Mouse (Mus musculus): ENCODE data around the gene Efl1.

Efl1 gene

DNA sequence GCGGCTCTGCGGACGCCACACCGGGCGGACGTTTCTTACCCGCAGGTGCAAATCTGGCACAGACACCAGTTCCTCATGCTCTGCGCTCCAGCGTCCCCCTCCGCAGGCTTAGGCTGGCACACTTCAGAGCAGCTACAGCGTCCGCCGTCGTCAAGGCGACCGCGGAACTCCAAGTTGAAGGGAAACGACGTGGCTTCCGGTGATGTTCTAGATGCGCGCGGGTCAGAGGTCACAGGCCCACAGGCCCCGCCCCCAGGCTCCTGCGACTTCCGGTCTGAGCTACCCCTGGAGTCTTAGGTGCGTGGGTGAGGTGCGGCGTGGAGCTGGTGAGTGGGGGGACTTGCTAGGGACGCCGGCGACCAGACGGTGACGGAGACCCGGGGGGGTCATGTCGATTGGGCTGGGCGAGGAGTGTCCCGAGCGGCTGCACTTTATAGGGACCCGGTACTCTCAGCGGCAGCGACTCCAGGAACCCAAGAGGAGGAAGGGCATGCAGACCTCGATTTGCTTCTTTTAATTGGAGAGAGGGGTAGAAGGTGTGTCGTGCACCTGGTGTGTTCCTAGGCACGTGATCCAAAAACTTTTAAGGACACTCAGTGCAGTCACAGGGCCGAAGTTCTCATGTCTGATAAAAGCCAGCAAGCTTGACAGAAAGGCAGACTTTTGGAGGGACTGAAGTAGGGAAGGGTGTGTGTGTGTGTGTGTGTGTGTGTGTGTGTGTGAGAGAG, at the start of gene Efl1, which contains the start of gene Saxo2:
Gene Efl1 (plus strand): TSS at position 262 of the 728 bp plus-strand sequence.
Gene Saxo2 (minus strand): TSS at position 176 of the 728 bp plus-strand sequence.
- DNase-seq, result peak; percentile 97

GRCm38 (mm10) chr7:82602008-82602407, 46.4 kb upstream of the Efl1 start:
- DNase-seq, result no peak

- DNase-seq, result no peak
Observed at GRCm38 (mm10) chr7:82605425-82605824, 43.0 kb upstream of the Efl1 start.

DNA sequence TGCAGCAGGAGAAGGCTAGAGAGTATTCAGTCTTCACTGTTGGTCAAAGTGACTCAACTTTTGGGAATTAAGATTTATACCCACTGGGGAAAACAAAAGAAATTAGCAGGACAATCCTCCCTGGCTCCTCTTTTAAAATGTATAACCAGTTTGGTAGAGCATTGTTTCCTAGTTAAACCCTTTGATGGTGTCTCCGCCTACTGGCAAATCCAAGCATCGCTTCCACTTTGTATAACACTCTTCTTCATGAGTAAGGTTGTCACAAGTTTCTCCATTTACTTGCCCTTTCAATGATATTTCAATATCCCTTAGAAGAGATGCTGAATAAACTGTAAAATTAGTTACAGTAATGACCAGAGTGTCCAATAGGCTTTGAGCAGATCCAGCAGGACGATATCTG, 38.8 kb upstream of the Efl1 start:
- DNase-seq, result no peak

- DNase-seq, result peak; percentile 24
Observed at GRCm38 (mm10) chr7:82625342-82625741, 23.1 kb upstream of the Efl1 start.

- no peak for DNase-seq
Observed at GRCm38 (mm10) chr7:82647183-82647582, 1.2 kb upstream of the Efl1 start.

- DNase-seq, result no peak
Observed at GRCm38 (mm10) chr7:82647909-82648308, 505 bp upstream of the Efl1 start.

- DNase-seq, result no peak
Observed at GRCm38 (mm10) chr7:82649081-82649445, 649 bp downstream of the Efl1 start.

DNA sequence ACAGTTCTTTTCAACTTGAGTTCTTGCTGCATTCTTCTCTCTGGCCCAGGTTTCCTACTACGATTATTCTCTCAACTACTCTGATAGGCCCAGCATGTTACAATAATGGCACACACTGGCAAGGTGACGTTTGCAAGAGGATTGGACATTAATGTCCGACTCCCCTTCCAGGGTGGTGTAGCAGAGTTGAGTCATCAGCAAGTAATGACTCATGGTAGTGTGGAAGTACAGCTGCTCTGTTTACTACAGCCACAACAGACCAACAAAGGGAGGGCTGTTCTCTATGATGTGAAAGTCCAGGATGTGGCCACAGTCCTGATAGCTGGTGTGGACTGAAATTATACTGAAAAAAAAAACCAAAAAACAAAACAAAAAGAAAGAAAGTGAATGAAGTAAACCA, 16.2 kb downstream of the Efl1 start:
- DNase-seq, result no peak

- no peak for DNase-seq
Observed at GRCm38 (mm10) chr7:82676001-82676400, 27.6 kb downstream of the Efl1 start.

- DNase-seq, result no peak
Observed at GRCm38 (mm10) chr7:82676834-82677233, 28.4 kb downstream of the Efl1 start.

DNA sequence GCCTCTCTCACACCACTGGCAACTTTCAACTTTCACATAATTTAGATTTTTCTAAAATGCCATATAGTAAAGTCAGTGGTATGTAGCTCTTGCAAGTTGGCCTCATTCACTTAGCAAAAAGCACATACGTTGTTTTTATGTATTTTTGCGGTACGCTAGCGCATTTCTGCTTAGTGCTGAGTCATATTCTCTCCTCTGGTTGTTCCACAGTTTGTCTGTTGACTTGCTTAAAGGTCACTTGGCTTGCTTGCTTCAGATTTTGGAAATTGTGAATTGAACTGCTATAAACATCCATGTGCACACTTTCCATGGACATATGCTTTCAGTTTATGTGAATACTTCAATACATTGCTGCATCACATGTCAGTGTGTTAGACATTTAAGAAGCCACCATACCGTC, 31.5 kb downstream of the Efl1 start:
- DNase-seq, result no peak

DNA sequence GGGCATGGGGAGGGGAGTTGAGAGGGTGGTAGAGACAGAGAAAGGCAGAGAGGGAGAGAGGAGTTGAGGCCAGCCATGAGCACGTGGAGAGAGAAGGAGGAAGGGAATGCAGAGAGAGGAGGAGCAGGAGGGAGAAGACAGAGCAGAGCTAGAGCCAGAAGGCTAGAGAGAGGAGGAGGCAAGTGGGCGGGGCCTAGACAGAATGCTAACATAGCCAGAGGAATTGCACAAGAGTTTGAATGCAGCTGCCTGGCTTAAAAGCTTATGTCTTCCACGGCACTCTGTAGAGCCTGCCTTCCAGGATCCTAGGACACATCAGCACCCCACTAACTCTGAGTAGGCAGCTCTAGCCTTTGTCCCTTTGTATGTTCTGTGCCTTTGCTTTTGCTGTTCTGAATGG, 40.3 kb downstream of the Efl1 start:
- DNase-seq, result peak; percentile 11

DNA sequence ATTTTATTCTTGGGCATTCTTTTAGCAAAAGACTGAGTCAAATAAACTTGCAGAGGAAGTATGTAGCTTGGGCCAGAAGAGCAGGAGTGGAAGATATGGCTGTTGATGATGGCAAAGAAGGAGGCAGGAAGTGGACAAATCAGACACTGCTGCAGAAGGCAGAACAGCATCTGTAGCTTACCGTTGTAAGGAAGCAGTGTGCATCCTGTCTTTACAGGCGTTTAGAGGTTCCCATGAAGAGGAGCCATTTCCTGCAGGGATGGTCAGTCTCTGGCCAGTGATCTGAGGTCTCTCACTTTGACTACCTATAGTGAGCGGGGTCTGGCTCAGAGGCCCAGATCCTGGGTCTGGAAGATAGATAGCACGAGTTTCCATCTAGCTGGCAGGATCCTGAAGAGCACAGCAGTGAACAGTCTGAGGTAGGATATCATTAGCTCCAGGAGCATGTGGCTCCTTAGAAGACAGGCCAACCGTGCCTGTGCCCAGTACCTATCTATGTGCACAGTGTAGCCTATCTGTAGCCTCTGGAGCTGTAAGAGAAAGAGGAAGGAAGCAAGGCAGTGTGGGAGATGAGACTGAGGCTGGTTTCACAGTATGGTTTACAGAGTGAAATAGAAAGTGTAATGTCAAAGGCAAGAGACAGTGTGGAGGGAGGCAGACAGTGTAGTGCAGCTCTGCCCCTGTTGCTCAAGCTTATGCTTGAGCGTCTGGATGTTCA, 42.8 kb downstream of the Efl1 start:
- DNase-seq, result no peak

DNA sequence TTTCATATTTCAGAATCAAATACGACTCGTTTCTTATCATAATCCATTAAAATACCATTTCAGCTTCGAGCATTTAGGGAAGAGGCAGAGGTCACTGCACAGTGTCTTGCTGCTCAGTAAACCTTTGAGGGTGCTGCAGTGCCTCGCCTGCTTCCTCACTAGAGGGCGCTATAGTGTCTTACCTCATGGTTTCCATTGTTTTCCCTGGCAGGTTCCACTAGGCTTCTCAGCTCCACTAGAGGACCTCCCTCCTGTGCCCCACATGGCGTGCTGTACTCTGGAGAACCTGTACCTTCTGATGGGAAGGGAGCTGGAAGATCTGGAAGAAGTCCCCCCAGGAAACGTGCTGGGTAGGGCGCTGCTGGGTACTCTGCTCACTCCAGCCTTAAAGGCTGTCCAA, 49.3 kb downstream of the Efl1 start:
- no peak for DNase-seq

GRCm38 (mm10) chr7:82698968-82699367, 50.6 kb downstream of the Efl1 start:
- no peak for DNase-seq

DNA sequence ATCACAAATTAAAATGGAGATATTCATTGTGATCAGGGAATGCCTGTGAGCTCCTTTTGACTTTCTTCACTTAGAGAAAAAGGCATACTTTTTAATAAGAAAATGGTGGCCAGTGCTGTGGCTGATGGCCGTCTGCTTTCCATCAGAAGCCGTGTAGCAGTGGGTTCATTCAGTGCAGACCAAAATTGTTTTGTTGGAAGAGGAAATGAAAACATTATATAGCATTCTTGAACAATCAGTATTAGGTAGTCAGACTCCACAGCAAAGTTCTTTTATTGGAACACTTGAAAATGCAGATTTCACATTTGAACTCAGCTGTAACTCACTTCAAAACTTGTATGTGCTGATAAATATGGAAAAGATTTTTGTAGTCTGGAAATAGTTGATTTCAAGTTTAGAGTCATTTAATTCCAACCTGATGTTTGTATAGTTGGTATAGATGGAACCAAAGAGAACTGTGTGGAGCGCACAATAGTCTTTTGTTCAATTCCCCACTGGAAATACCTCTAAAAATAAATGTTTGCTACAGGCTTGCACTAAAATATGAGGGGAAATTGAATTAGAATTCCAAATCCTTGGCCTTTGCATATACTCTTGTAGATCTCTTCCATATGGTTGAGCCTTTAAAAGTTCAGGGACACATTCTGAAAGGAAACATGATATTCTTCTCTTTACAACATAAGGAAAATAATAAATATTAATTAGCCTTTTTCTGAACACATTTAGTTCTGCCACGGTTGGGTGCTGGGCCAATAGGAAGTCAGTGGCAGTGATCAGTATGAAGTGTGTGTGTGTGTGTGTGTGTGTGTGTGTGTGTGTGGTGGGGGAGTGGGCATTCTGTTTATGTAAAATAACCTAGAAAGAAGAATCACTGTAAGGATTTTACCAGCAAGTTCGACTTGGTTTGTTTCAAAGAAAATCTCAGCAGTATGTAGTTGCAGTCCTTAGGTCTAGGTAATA, 54.2 kb downstream of the Efl1 start:
- DNase-seq, result no peak

DNA sequence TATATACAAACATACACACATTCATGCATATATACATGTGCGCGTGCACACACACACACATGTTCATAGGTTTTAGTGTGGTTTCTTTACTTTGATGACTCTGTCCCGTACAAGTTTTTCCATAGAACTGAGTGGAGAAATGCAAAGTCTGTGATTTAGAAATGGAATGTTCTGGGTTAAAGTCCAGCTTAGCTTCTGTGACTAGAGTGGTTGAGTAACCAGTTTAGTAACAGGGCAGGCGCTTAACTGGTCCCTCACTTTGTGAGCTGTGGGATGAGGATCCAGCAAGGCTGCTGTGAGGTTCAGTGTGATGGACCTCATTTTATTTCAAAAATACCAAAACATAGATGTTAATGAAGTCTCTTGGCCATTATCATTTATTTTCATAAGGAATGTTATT, 60.8 kb downstream of the Efl1 start:
- DNase-seq, result no peak

- DNase-seq, result peak; percentile 49
Observed at GRCm38 (mm10) chr7:82715210-82715911, 66.9 kb downstream of the Efl1 start.

DNA sequence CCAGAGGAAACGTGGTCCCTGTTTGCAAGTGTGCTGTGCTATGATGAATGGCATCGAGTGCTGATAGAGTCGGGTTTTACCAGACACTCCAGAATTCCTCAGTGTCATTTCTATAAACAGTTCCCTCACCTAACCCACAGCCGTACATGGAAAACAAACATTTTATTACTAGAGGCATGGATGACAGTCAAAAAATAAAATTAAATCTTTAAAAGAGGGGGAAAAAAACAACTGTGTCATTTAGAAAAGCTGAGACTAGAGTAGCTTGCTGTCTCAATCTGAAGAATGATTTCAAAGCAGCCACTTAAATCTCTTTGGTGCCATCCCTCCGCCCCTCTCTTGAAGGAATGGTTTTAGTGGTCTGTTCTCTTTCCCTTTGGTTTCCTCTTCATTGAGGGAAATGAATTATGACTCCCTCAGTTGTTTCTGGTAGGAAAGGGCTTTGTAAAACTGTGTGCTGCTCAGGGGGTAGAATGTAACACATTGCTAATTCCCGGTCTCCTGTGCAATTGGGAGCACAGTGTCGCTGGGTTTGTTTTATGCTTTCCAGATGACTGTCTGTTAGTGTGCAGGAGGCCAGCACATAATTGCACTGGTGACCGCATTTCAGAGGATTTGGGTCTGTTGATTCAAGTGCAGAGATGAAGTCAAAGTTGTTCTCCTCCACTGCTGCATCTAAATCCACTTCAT, 67.6 kb downstream of the Efl1 start:
- no peak for DNase-seq

DNA sequence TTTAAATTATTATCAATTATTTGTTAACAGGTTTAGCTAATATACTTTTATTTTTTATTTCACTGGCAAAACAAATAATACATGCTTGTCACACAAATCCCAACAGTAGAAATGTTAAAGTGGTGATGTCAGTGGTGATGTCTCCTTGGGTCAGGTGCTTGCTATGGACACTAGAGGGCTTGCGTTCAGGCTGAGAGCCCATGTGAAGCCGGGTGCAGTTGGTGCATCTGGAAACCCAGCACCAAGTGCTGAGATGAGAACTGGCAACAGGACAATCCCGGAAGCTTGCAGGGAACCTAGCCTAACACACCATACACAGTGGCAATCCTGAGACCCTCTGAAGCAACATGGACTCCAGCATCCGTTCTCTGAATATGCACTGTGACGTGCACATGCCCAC, 70.9 kb downstream of the Efl1 start:
- no peak for DNase-seq

- no peak for DNase-seq
Observed at GRCm38 (mm10) chr7:82719740-82720139, 71.3 kb downstream of the Efl1 start.
